ENCODE assay signal across 36 mouse cellular contexts in genomic region chr6:35351826-35352225, GRCm38 (mm10). TPM values are rescaled to one million over a fixed set of nuclear protein-coding genes. Genes with fewer than 3 reads are reported as not detected.
"Had no signal": no experiment of that assay in that cellular context is flagged by ENCODE, and none has a peak within 500 bp of the region (broad histone marks: within the 10 kb centered on the region; RNA-seq: fewer than 3 reads in every experiment).

No protein-coding gene starts in this region.

- H3K9me3 ChIP-seq: heart, embryonic 10.5 days; heart, embryonic 12.5 days; heart, embryonic 13.5 days; heart, embryonic 15.5 days; hindbrain, embryonic 10.5 days; hindbrain, embryonic 12.5 days; hindbrain, embryonic 13.5 days; hindbrain, embryonic 15.5 days; intestine, embryonic 15.5 days had no signal

- H3K27ac ChIP-seq: heart, embryonic 10.5 days; heart, embryonic 13.5 days; heart, embryonic 15.5 days; hindbrain, embryonic 10.5 days; hindbrain, embryonic 12.5 days; hindbrain, embryonic 13.5 days; hindbrain, embryonic 14.5 days; hindbrain, embryonic 15.5 days; hindbrain, postnatal 0 days; intestine, embryonic 15.5 days; kidney, postnatal 0 days; layer of hippocampus, adult 2 months; left cerebral cortex, adult 2 months had no signal

- H3K4me1 ChIP-seq: intestine, embryonic 15.5 days had no signal

- H3K27me3 ChIP-seq: heart, embryonic 13.5 days; heart, embryonic 15.5 days; hindbrain, embryonic 12.5 days; hindbrain, embryonic 13.5 days; hindbrain, embryonic 15.5 days; intestine, embryonic 15.5 days had no signal

- ATAC-seq: hindbrain, embryonic 16.5 days; hindbrain, postnatal 0 days; inflammation-experienced regulatory T-cells, adult 6 months; intestine, embryonic 15.5 days; intestine, embryonic 16.5 days; intestine, postnatal 0 days had no signal

- H3K4me2 ChIP-seq: heart, embryonic 11.5 days; heart, embryonic 12.5 days; heart, embryonic 13.5 days; heart, embryonic 15.5 days; hindbrain, embryonic 12.5 days; hindbrain, embryonic 13.5 days; hindbrain, embryonic 14.5 days; hindbrain, embryonic 15.5 days; intestine, embryonic 15.5 days had no signal

- H3K4me3 ChIP-seq: heart, embryonic 10.5 days; heart, embryonic 12.5 days; heart, embryonic 13.5 days; heart, embryonic 15.5 days; hindbrain, embryonic 10.5 days; hindbrain, embryonic 12.5 days; hindbrain, embryonic 13.5 days; hindbrain, embryonic 15.5 days; intestine, embryonic 15.5 days; layer of hippocampus, adult 2 months; left cerebral cortex, adult 2 months had no signal

- H3K36me3 ChIP-seq: heart, embryonic 10.5 days; heart, embryonic 12.5 days; heart, embryonic 13.5 days; heart, embryonic 15.5 days; hindbrain, embryonic 10.5 days; hindbrain, embryonic 12.5 days; hindbrain, embryonic 13.5 days; hindbrain, embryonic 15.5 days; intestine, embryonic 15.5 days had no signal

- H3K9ac ChIP-seq: heart, embryonic 12.5 days; heart, embryonic 13.5 days; heart, embryonic 15.5 days; hindbrain, embryonic 12.5 days; hindbrain, embryonic 13.5 days; hindbrain, embryonic 14.5 days; hindbrain, embryonic 15.5 days; intestine, embryonic 15.5 days had no signal

- DNase-seq: heart, postnatal 10 days; heart, postnatal 14 days; heart, postnatal 36 days; kidney, adult 11 months; kidney, adult 18-20 months; kidney, adult 2 months; kidney, adult 8-10 months; kidney, adult 9 months; kidney, postnatal 10 days; kidney, postnatal 14 days; kidney, postnatal 36 days; kidney, postnatal 4 days; layer of hippocampus, adult 9-11 months; layer of hippocampus, postnatal 36 days had no signal

RNA-seq across cellular contexts. Expression of gene Fam180a, which starts 25.9 kb away (rescaled TPM):
- total RNA-seq: hematopoietic stem cell, adult 5-6 weeks had no signal
- polyA plus RNA-seq: hindbrain, embryonic 10.5 days; hindbrain, embryonic 11.5 days; inflammation-experienced regulatory T-cells, adult 6 months; kidney, embryonic 14.5 days had no signal

RNA-seq across cellular contexts. Expression of gene Slc13a4, which starts 43.9 kb away (rescaled TPM):
- total RNA-seq: hematopoietic stem cell, adult 5-6 weeks had no signal
